Mouse (Mus musculus): ENCODE measurements around the gene Map3k20. TPM values are rescaled to one million over a fixed set of nuclear protein-coding genes. Genes with fewer than 3 reads are reported as not detected.
A peak's percentile ranks its signal among the peaks of the same experiment; 100 is the strongest.

The Map3k20 gene
- polyA plus RNA-seq, 1 experiment from 2014 or later, result 6.1 TPM

DNA sequence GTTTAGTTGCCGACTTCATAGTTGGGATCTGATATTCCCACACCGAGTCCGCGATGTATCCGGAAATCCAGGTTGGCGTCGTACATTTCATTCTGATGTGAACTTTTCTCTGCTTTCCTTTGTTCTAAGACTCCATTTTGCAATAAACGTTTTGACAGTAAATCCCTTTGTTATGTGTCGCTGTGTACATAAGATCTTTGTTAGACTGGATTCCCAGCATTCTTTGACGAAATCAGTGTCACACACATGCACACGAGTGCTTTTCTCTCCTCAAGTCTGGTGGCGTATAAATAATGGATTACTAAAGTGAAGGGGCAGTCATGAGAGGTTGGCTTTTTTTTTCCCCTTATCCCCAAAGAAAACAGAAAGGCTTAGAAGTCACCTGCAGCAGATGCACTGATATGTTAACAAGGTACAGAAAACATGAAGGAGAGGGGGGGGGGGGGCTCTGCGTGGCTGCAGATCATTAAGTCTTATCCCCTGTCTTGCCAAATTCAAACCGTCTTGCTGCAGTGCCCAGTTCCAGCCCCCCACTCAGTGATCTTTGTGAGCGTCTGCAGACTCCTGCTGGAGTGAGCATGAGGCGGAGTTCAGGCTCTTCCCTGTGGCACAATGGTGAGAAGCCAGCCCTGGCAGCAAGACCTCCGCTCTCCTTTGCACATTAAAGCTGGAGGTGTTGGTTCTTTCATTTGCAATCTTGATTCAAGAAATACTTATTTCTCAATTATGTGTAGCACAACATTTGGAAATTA, 122.1 kb downstream of the Map3k20 start:
- WGBS, result 63% methylated on average over 17 of the region's 17 CpGs
- no peak overlapping the region for H3K27ac ChIP-seq (ENCODE audit: low read depth, low read length)
- H3K4me2 ChIP-seq (ENCODE audit: low read depth, low read length), result no peak overlapping the region
- H3K27me3 ChIP-seq (ENCODE audit: control insufficient read depth, insufficient read depth, low read length), result no peaks in the 10 kb centered on the region
- H3K9me3 ChIP-seq (ENCODE audit: control insufficient read depth, low read length), result no peaks in the 10 kb centered on the region
- H3K36me3 ChIP-seq (ENCODE audit: control insufficient read depth, insufficient read depth, low read length), result no peaks in the 10 kb centered on the region
- no peaks in the 10 kb centered on the region for H3K4me1 ChIP-seq (ENCODE audit: control insufficient read depth, insufficient read depth, low read length)
- no peak overlapping the region for H3K4me3 ChIP-seq (ENCODE audit: low read depth, low read length)
- H3K9ac ChIP-seq (replicated peaks; ENCODE audit: low read depth, low read length), result no peak overlapping the region
- ATAC-seq (ENCODE audit: low read depth), result no peak

GRCm38 (mm10) chr2:72409968-72410367, 124.5 kb downstream of the Map3k20 start:
- Histone ChIP-seq H3K27ac (ENCODE audit: low read depth, low read length) (no peak overlapping the region), H3K4me3 (ENCODE audit: low read depth, low read length) (no peak overlapping the region), H3K4me2 (ENCODE audit: low read depth, low read length) (no peak overlapping the region), H3K9ac (replicated peaks; ENCODE audit: low read depth, low read length) (no peak overlapping the region), H3K27me3 (ENCODE audit: control insufficient read depth, insufficient read depth, low read length) (no peaks in the 10 kb centered on the region), H3K9me3 (ENCODE audit: control insufficient read depth, low read length) (no peaks in the 10 kb centered on the region), H3K4me1 (ENCODE audit: control insufficient read depth, insufficient read depth, low read length) (no peaks in the 10 kb centered on the region), H3K36me3 (ENCODE audit: control insufficient read depth, insufficient read depth, low read length) (no peaks in the 10 kb centered on the region)
- ATAC-seq (ENCODE audit: low read depth), result no peak
- WGBS, result 88% methylated on average over 10 of the region's 10 CpGs

- Histone ChIP-seq H3K4me3 (ENCODE audit: low read depth, low read length) (no peak overlapping the region), H3K4me1 (ENCODE audit: control insufficient read depth, insufficient read depth, low read length) (no peaks in the 10 kb centered on the region), H3K36me3 (ENCODE audit: control insufficient read depth, insufficient read depth, low read length) (no peaks in the 10 kb centered on the region), H3K27me3 (ENCODE audit: control insufficient read depth, insufficient read depth, low read length) (no peaks in the 10 kb centered on the region), H3K27ac (ENCODE audit: low read depth, low read length) (no peak overlapping the region), H3K9ac (replicated peaks; ENCODE audit: low read depth, low read length) (no peak overlapping the region), H3K4me2 (ENCODE audit: low read depth, low read length) (no peak overlapping the region), H3K9me3 (ENCODE audit: control insufficient read depth, low read length) (no peaks in the 10 kb centered on the region)
- WGBS, result 95% methylated on average over 4 of the region's 4 CpGs
- no peak for ATAC-seq (ENCODE audit: low read depth)
These were observed 126.8 kb downstream of the Map3k20 start for GRCm38 (mm10) chr2:72412266-72412665.

DNA sequence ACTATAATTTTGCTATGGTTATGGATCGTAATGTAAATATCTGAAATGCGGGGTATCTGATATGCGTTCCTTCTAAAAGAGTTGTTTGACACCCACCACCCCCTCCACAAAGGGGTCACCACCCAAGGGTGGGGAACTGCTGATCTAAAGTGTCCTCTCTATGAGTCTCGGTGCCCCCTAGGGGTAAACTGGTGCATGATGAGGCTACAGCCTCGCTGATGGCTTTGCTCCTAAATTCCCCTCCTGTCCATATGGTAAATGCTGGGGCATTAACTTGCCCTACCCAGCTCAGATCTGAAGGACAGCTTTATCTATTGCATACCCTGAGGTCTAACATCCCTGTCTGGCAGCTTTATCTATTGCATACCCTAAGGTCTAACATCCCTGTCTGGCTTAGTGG, 130.0 kb downstream of the Map3k20 start:
- H3K4me3 ChIP-seq (ENCODE audit: low read depth, low read length), result no peak overlapping the region
- no peak overlapping the region for H3K27ac ChIP-seq (ENCODE audit: low read depth, low read length)
- no peaks in the 10 kb centered on the region for H3K36me3 ChIP-seq (ENCODE audit: control insufficient read depth, insufficient read depth, low read length)
- H3K4me1 ChIP-seq (ENCODE audit: control insufficient read depth, insufficient read depth, low read length), result no peaks in the 10 kb centered on the region
- H3K9ac ChIP-seq (replicated peaks; ENCODE audit: low read depth, low read length), result no peak overlapping the region
- 89% methylated on average over 5 of the region's 5 CpGs for WGBS
- no peaks in the 10 kb centered on the region for H3K9me3 ChIP-seq (ENCODE audit: control insufficient read depth, low read length)
- ATAC-seq (ENCODE audit: low read depth), result no peak
- H3K4me2 ChIP-seq (ENCODE audit: low read depth, low read length), result no peak overlapping the region
- H3K27me3 ChIP-seq (ENCODE audit: control insufficient read depth, insufficient read depth, low read length), result no peaks in the 10 kb centered on the region

GRCm38 (mm10) chr2:72416095-72417080, 131.0 kb downstream of the Map3k20 start:
- Histone ChIP-seq H3K27ac (ENCODE audit: low read depth, low read length) (no peak overlapping the region), H3K36me3 (ENCODE audit: control insufficient read depth, insufficient read depth, low read length) (no peaks in the 10 kb centered on the region), H3K9me3 (ENCODE audit: control insufficient read depth, low read length) (no peaks in the 10 kb centered on the region), H3K4me1 (ENCODE audit: control insufficient read depth, insufficient read depth, low read length) (no peaks in the 10 kb centered on the region), H3K4me3 (ENCODE audit: low read depth, low read length) (no peak overlapping the region), H3K27me3 (ENCODE audit: control insufficient read depth, insufficient read depth, low read length) (no peaks in the 10 kb centered on the region), H3K9ac (replicated peaks; ENCODE audit: low read depth, low read length) (no peak overlapping the region), H3K4me2 (ENCODE audit: low read depth, low read length) (no peak overlapping the region)
- ATAC-seq (ENCODE audit: low read depth), result no peak
- WGBS, result 73% methylated on average over 14 of the region's 14 CpGs

DNA sequence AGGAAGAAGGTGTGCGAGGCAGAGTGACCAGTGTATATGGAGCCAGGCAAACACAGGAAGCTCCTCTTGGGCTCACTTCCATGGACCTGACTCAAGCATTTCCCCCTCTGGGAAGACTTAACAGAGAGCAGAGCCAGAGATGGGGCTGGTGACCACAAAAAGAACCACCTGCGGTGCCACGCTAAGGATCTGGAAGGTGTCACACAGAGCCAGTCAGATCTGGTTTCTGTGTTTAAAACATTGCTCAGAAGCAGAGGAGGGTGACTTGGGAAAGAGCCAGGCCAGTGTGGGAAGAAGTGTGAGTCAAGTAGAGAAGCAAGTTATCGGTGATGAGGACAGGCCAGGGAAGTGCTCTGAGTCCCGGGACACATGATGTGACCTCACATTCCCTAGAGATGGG, 135.1 kb downstream of the Map3k20 start:
- Histone ChIP-seq H3K4me3 (ENCODE audit: low read depth, low read length) (no peak overlapping the region), H3K4me2 (ENCODE audit: low read depth, low read length) (no peak overlapping the region), H3K4me1 (ENCODE audit: control insufficient read depth, insufficient read depth, low read length) (peaks cover 3% of the 10 kb centered on the region; the same call in 1 of the 2 replicates), H3K36me3 (ENCODE audit: control insufficient read depth, insufficient read depth, low read length) (no peaks in the 10 kb centered on the region), H3K27ac (ENCODE audit: low read depth, low read length) (no peak overlapping the region), H3K9ac (replicated peaks; ENCODE audit: low read depth, low read length) (no peak overlapping the region), H3K27me3 (ENCODE audit: control insufficient read depth, insufficient read depth, low read length) (no peaks in the 10 kb centered on the region), H3K9me3 (ENCODE audit: control insufficient read depth, low read length) (no peaks in the 10 kb centered on the region)
- no peak for ATAC-seq (ENCODE audit: low read depth)
- WGBS, result 94% methylated on average over 5 of the region's 5 CpGs

- no peaks in the 10 kb centered on the region for H3K36me3 ChIP-seq (ENCODE audit: control insufficient read depth, insufficient read depth, low read length)
- H3K4me1 ChIP-seq (ENCODE audit: control insufficient read depth, insufficient read depth, low read length), result peaks cover 12% of the 10 kb centered on the region; the same call in 1 of the 2 replicates
- no peak overlapping the region for H3K4me2 ChIP-seq (ENCODE audit: low read depth, low read length)
- no peak overlapping the region for H3K9ac ChIP-seq (replicated peaks; ENCODE audit: low read depth, low read length)
- no peaks in the 10 kb centered on the region for H3K27me3 ChIP-seq (ENCODE audit: control insufficient read depth, insufficient read depth, low read length)
- no peak overlapping the region for H3K27ac ChIP-seq (ENCODE audit: low read depth, low read length)
- WGBS, result 86% methylated on average over 7 of the region's 7 CpGs
- no peaks in the 10 kb centered on the region for H3K9me3 ChIP-seq (ENCODE audit: control insufficient read depth, low read length)
- no peak overlapping the region for H3K4me3 ChIP-seq (ENCODE audit: low read depth, low read length)
- ATAC-seq (ENCODE audit: low read depth), result no peak
These were observed 139.2 kb downstream of the Map3k20 start for GRCm38 (mm10) chr2:72424656-72425055.

- Histone ChIP-seq H3K9me3 (ENCODE audit: control insufficient read depth, low read length) (no peaks in the 10 kb centered on the region), H3K36me3 (ENCODE audit: control insufficient read depth, insufficient read depth, low read length) (no peaks in the 10 kb centered on the region), H3K27me3 (ENCODE audit: control insufficient read depth, insufficient read depth, low read length) (no peaks in the 10 kb centered on the region), H3K4me1 (ENCODE audit: control insufficient read depth, insufficient read depth, low read length) (peaks cover 12% of the 10 kb centered on the region; the same call in 1 of the 2 replicates), H3K4me2 (ENCODE audit: low read depth, low read length) (peak overlapping the region; percentile 39), H3K9ac (replicated peaks; ENCODE audit: low read depth, low read length) (0 out of 2 replicates have a peak overlapping the region, but pooled peaks have one; percentile 29), H3K27ac (ENCODE audit: low read depth, low read length) (peak overlapping the region; percentile 71), H3K4me3 (ENCODE audit: low read depth, low read length) (peak overlapping the region; percentile 14; the same call in 1 of the 2 replicates)
- 6% methylated on average over 8 of the region's 8 CpGs for WGBS
- peak; percentile 95 for ATAC-seq (ENCODE audit: low read depth)
These were observed 141.3 kb downstream of the Map3k20 start for GRCm38 (mm10) chr2:72426776-72427175.
